Mouse (Mus musculus) ovary, postnatal 36 days (tissue): Measurements from ENCODE around the gene Tmem87a.

Source experiments
- DNase-seq: peaks from one replicate; pipeline ENCODE4 v3.0.0; 2022; ENCODE audit warnings: low spot score, mixed read lengths

Tmem87a gene

GRCm38 (mm10) chr2:120366501-120366900 lies 37.4 kb downstream of the Tmem87a start:
- DNase-seq, result no peak

- no peak for DNase-seq
Observed at GRCm38 (mm10) chr2:120360425-120360824, 43.5 kb downstream of the Tmem87a start.

- peak; percentile 86 for DNase-seq
Observed at GRCm38 (mm10) chr2:120352682-120353646, 50.9 kb downstream of the Tmem87a start, which contains the start of gene Vps39. Gene Vps39 (minus strand): TSS chr2:120353137.

GRCm38 (mm10) chr2:120351321-120351720 lies 52.6 kb downstream of the Tmem87a start:
- DNase-seq, result no peak

- DNase-seq, result no peak
Observed at GRCm38 (mm10) chr2:120348120-120348519, 55.8 kb downstream of the Tmem87a start.

GRCm38 (mm10) chr2:120341741-120342140 lies 62.2 kb downstream of the Tmem87a start:
- DNase-seq, result no peak

GRCm38 (mm10) chr2:120337886-120338285 lies 66.0 kb downstream of the Tmem87a start:
- DNase-seq, result no peak

- DNase-seq, result no peak
Observed at GRCm38 (mm10) chr2:120331575-120331974, 72.3 kb downstream of the Tmem87a start.

GRCm38 (mm10) chr2:120315077-120315476 lies 88.8 kb downstream of the Tmem87a start:
- no peak for DNase-seq

GRCm38 (mm10) chr2:120314487-120314886 lies 89.4 kb downstream of the Tmem87a start:
- DNase-seq, result no peak

GRCm38 (mm10) chr2:120313976-120314375 lies 89.9 kb downstream of the Tmem87a start, which contains the start of gene Pla2g4f:
Gene Pla2g4f (minus strand): TSS chr2:120314165.
- no peak for DNase-seq

- no peak for DNase-seq
Observed at GRCm38 (mm10) chr2:120312276-120312825, 91.6 kb downstream of the Tmem87a start.
